Mouse (Mus musculus): Measurements from ENCODE around the gene Gm21905. TPM values are rescaled to one million over a fixed set of nuclear protein-coding genes. Genes with fewer than 3 reads are reported as not detected.

The Gm21905 gene
- total RNA-seq, 1 experiment = not detected

GRCm38 (mm10) chr5:67947006-67947405 lies 785 bp upstream of the Gm21905 start:
- H3K9ac ChIP-seq (ENCODE audit: insufficient read depth, low read depth, low read length, poor library complexity, severe bottlenecking) = no peak overlapping the region
- TF ChIP-seq CHD2 (IDR thresholded peaks at IDR 0.05; ENCODE audit: low read depth, low read length) (no peak), ZNF384 (IDR thresholded peaks at IDR 0.05; ENCODE audit: low read depth, low read length) (no peak), MAFK (IDR thresholded peaks at IDR 0.05; ENCODE audit: insufficient read depth, low read depth, low read length) (no peak), HCFC1 (IDR thresholded peaks at IDR 0.05; ENCODE audit: borderline replicate concordance, insufficient read depth, low read length) (no peak), ZC3H11A (IDR thresholded peaks at IDR 0.05; ENCODE audit: borderline replicate concordance, low read depth, low read length) (no peak)

GRCm38 (mm10) chr5:67944074-67944785 lies 2.0 kb downstream of the Gm21905 start:
- TF ChIP-seq MAFK (IDR thresholded peaks at IDR 0.05; ENCODE audit: insufficient read depth, low read depth, low read length) (no peak), HCFC1 (IDR thresholded peaks at IDR 0.05; ENCODE audit: borderline replicate concordance, insufficient read depth, low read length) (no peak)
- in situ Hi-C loops (cut with MboI; ENCODE audit: low sequenced_read_pairs in 2 of 2, unreplicated experiment in 2 of 2) = no loop called here
- H3K9me3 ChIP-seq (ENCODE audit: control insufficient read depth, insufficient read depth, low read depth, low read length) = no peaks in the 10 kb centered on the region
- no peaks in the 10 kb centered on the region for H3K4me1 ChIP-seq (ENCODE audit: control insufficient read depth in 2 of 2, insufficient read depth in 2 of 2, low read length in 2 of 2, poor library complexity in 1 of 2)
- no peak overlapping the region for H3K9ac ChIP-seq (ENCODE audit: insufficient read depth, low read depth, low read length, poor library complexity, severe bottlenecking)
- no peaks in the 10 kb centered on the region for H3K36me3 ChIP-seq (ENCODE audit: control insufficient read depth, insufficient read depth, low read length, poor library complexity, severe bottlenecking)
- H3K4me3 ChIP-seq (ENCODE audit: insufficient read depth in 1 of 2, low read depth in 1 of 2, low read length in 2 of 2, poor library complexity in 1 of 2, severe bottlenecking in 1 of 2) = no peak overlapping the region
- no peak overlapping the region for H3K27ac ChIP-seq (ENCODE audit: insufficient read depth, low read depth, low read length, poor library complexity, severe bottlenecking)
- DNase-seq (ENCODE audit: low read depth, low spot score) = no peak

More at GRCm38 (mm10) chr5:67947006-67947405, 785 bp upstream of the Gm21905 start:
- in situ Hi-C loops (cut with MboI; ENCODE audit: low sequenced_read_pairs in 2 of 2, unreplicated experiment in 2 of 2) = no loop called here
- Histone ChIP-seq H3K4me1 (ENCODE audit: control insufficient read depth in 2 of 2, insufficient read depth in 2 of 2, low read length in 2 of 2, poor library complexity in 1 of 2) (no peaks in the 10 kb centered on the region), H3K27ac (ENCODE audit: insufficient read depth, low read depth, low read length, poor library complexity, severe bottlenecking) (no peak overlapping the region), H3K9me3 (ENCODE audit: control insufficient read depth, insufficient read depth, low read depth, low read length) (no peaks in the 10 kb centered on the region), H3K4me3 (ENCODE audit: insufficient read depth in 1 of 2, low read depth in 1 of 2, low read length in 2 of 2, poor library complexity in 1 of 2, severe bottlenecking in 1 of 2) (no peak overlapping the region), H3K36me3 (ENCODE audit: control insufficient read depth, insufficient read depth, low read length, poor library complexity, severe bottlenecking) (no peaks in the 10 kb centered on the region)
- no peak for DNase-seq (ENCODE audit: low read depth, low spot score)

- in situ Hi-C loops (cut with MboI; ENCODE audit: low sequenced_read_pairs in 2 of 2, unreplicated experiment in 2 of 2) = no loop called here
- Histone ChIP-seq H3K36me3 (ENCODE audit: control insufficient read depth, insufficient read depth, low read length, poor library complexity, severe bottlenecking) (no peaks in the 10 kb centered on the region), H3K4me1 (ENCODE audit: control insufficient read depth in 2 of 2, insufficient read depth in 2 of 2, low read length in 2 of 2, poor library complexity in 1 of 2) (no peaks in the 10 kb centered on the region), H3K9ac (ENCODE audit: insufficient read depth, low read depth, low read length, poor library complexity, severe bottlenecking) (no peak overlapping the region), H3K4me3 (ENCODE audit: insufficient read depth in 1 of 2, low read depth in 1 of 2, low read length in 2 of 2, poor library complexity in 1 of 2, severe bottlenecking in 1 of 2) (no peak overlapping the region), H3K27ac (ENCODE audit: insufficient read depth, low read depth, low read length, poor library complexity, severe bottlenecking) (no peak overlapping the region), H3K9me3 (ENCODE audit: control insufficient read depth, insufficient read depth, low read depth, low read length) (no peaks in the 10 kb centered on the region)
- DNase-seq (ENCODE audit: low read depth, low spot score) = no peak
- no peak for TF ChIP-seq HCFC1 (IDR thresholded peaks at IDR 0.05; ENCODE audit: borderline replicate concordance, insufficient read depth, low read length)
Measured at GRCm38 (mm10) chr5:67943199-67943598, 3.0 kb downstream of the Gm21905 start.

GRCm38 (mm10) chr5:67941369-67941768 lies 4.9 kb downstream of the Gm21905 start, which contains the start of gene Gm5108:
Gm5108 (plus strand) TSS chr5:67941669.
- no peaks in the 10 kb centered on the region for H3K36me3 ChIP-seq (ENCODE audit: control insufficient read depth, insufficient read depth, low read length, poor library complexity, severe bottlenecking)
- H3K9me3 ChIP-seq (ENCODE audit: control insufficient read depth, insufficient read depth, low read depth, low read length) = no peaks in the 10 kb centered on the region
- H3K4me3 ChIP-seq (ENCODE audit: insufficient read depth in 1 of 2, low read depth in 1 of 2, low read length in 2 of 2, poor library complexity in 1 of 2, severe bottlenecking in 1 of 2) = no peak within 1 kb of the TSS
- no peak within 1 kb of the TSS for H3K9ac ChIP-seq (ENCODE audit: insufficient read depth, low read depth, low read length, poor library complexity, severe bottlenecking)
- DNase-seq (ENCODE audit: low read depth, low spot score) = no peak
- in situ Hi-C loops (cut with MboI; ENCODE audit: low sequenced_read_pairs in 2 of 2, unreplicated experiment in 2 of 2) = no loop called here
- TF ChIP-seq ZNF384 (IDR thresholded peaks at IDR 0.05; ENCODE audit: low read depth, low read length) (no peak), HCFC1 (IDR thresholded peaks at IDR 0.05; ENCODE audit: borderline replicate concordance, insufficient read depth, low read length) (no peak), CHD2 (IDR thresholded peaks at IDR 0.05; ENCODE audit: low read depth, low read length) (no peak), MAFK (IDR thresholded peaks at IDR 0.05; ENCODE audit: insufficient read depth, low read depth, low read length) (no peak), ZC3H11A (IDR thresholded peaks at IDR 0.05; ENCODE audit: borderline replicate concordance, low read depth, low read length) (no peak)
- no peak within 1 kb of the TSS for H3K27ac ChIP-seq (ENCODE audit: insufficient read depth, low read depth, low read length, poor library complexity, severe bottlenecking)
- no peaks in the 10 kb centered on the region for H3K4me1 ChIP-seq (ENCODE audit: control insufficient read depth in 2 of 2, insufficient read depth in 2 of 2, low read length in 2 of 2, poor library complexity in 1 of 2)

- Histone ChIP-seq H3K27ac (ENCODE audit: insufficient read depth, low read depth, low read length, poor library complexity, severe bottlenecking) (no peak overlapping the region), H3K4me1 (ENCODE audit: control insufficient read depth in 2 of 2, insufficient read depth in 2 of 2, low read length in 2 of 2, poor library complexity in 1 of 2) (no peaks in the 10 kb centered on the region), H3K9ac (ENCODE audit: insufficient read depth, low read depth, low read length, poor library complexity, severe bottlenecking) (no peak overlapping the region), H3K4me3 (ENCODE audit: insufficient read depth in 1 of 2, low read depth in 1 of 2, low read length in 2 of 2, poor library complexity in 1 of 2, severe bottlenecking in 1 of 2) (no peak overlapping the region), H3K36me3 (ENCODE audit: control insufficient read depth, insufficient read depth, low read length, poor library complexity, severe bottlenecking) (no peaks in the 10 kb centered on the region), H3K9me3 (ENCODE audit: control insufficient read depth, insufficient read depth, low read depth, low read length) (no peaks in the 10 kb centered on the region)
- in situ Hi-C loops (cut with MboI; ENCODE audit: low sequenced_read_pairs in 2 of 2, unreplicated experiment in 2 of 2) = no loop called here
- DNase-seq (ENCODE audit: low read depth, low spot score) = no peak
- TF ChIP-seq MAFK (IDR thresholded peaks at IDR 0.05; ENCODE audit: insufficient read depth, low read depth, low read length) (no peak), CHD2 (IDR thresholded peaks at IDR 0.05; ENCODE audit: low read depth, low read length) (no peak), HCFC1 (IDR thresholded peaks at IDR 0.05; ENCODE audit: borderline replicate concordance, insufficient read depth, low read length) (no peak), ZNF384 (IDR thresholded peaks at IDR 0.05; ENCODE audit: low read depth, low read length) (no peak), ZC3H11A (IDR thresholded peaks at IDR 0.05; ENCODE audit: borderline replicate concordance, low read depth, low read length) (no peak)
Measured at GRCm38 (mm10) chr5:67931623-67932022, 14.6 kb downstream of the Gm21905 start.

Data from ES-E14 (cell line).